Mouse (Mus musculus): ENCODE measurements around the gene Ntrk3. TPM values are rescaled to one million over a fixed set of nuclear protein-coding genes. Genes with fewer than 3 reads are reported as not detected.

Ntrk3 gene
- polyA plus RNA-seq (2015; fragmentation: Nextera tagmentation; extraction: Ambion mirVana): 1.3 and 1.9 TPM in 2 replicates

DNA sequence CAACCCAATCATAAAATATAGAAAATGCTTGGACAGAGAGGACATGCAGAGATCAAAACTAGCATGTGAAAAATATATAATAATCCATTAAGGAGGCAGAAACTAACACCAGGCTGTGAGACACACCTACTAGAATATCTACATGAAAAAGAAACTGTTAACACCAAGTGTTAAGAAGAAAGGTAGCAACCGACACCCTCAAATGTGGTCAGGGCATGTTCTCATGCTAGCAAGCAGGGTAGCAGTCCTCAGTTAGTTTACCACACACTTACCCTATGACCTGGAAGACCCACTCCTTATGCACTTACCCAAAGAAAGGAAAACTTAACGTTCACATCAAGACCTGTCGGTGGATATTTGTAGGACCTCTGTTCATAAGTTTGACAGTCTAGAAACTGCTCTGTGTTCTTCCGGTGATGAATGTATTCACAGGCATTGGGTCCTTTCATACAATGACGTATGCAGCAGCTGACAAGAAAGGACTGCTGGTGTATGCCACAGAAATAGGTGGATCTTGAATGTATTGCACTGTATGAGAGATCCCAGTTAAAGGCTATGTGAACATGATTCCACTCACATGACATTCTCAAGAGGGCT lies at the start of gene Ntrk3:
Gene Ntrk3, minus strand, starts transcription at position 399 of the 597 bp plus-strand sequence.

GRCm38 (mm10) chr7:78782639-78783581 lies 45.1 kb upstream of the Ntrk3 start, which contains the start of the genes Mrps11 and Mrpl46:
Gene Mrps11 (plus strand): TSS chr7:78783119.
Gene Mrpl46 (minus strand): TSS chr7:78783531.

Other genes starting within 250 kb of the Ntrk3 start
- 40.5 and 48.5 TPM in 2 replicates for gene Mrps11, start 45.1 kb upstream of the Ntrk3 start, polyA plus RNA-seq (2015; fragmentation: Nextera tagmentation; extraction: Ambion mirVana)
- gene Mrpl46, start 45.5 kb upstream of the Ntrk3 start, polyA plus RNA-seq (2015; fragmentation: Nextera tagmentation; extraction: Ambion mirVana): 45.5 and 50.2 TPM in 2 replicates
- 7.9 and 9.5 TPM in 2 replicates for gene Det1, start 109.3 kb upstream of the Ntrk3 start, polyA plus RNA-seq (2015; fragmentation: Nextera tagmentation; extraction: Ambion mirVana)
- 46.6 and 47.1 TPM in 2 replicates for gene Aen, start 157.8 kb upstream of the Ntrk3 start, polyA plus RNA-seq (2015; fragmentation: Nextera tagmentation; extraction: Ambion mirVana)
- gene Isg20, start 175.4 kb upstream of the Ntrk3 start, polyA plus RNA-seq (2015; fragmentation: Nextera tagmentation; extraction: Ambion mirVana): 19.7 and 27.3 TPM in 2 replicates

Data from urinary bladder, postnatal 0 days (tissue).